Mouse (Mus musculus) ES-E14 (cell line): ENCODE results near the gene Heca. TPM values are rescaled to one million over a fixed set of nuclear protein-coding genes. Genes with fewer than 3 reads are reported as not detected.

Experiments used
- DNase-seq: peaks from one replicate; pipeline ENCODE4 v3.0.0-alpha.2; 2013; ENCODE audit warnings: low read depth, low spot score
- H3K27ac ChIP-seq: 2 replicates; pipeline ENCODE4 v1.5.1; 2012; ENCODE audit warnings: low read depth, mild to moderate bottlenecking, low read length, moderate library complexity, mixed read lengths; ENCODE audit not compliant: poor library complexity, insufficient read depth, severe bottlenecking
- H3K36me3 ChIP-seq: 2 replicates; pipeline ENCODE4 v1.6.1; 2012; ENCODE audit warnings: mild to moderate bottlenecking, low read length, moderate library complexity, mixed read lengths; ENCODE audit not compliant: control insufficient read depth, poor library complexity, insufficient read depth, severe bottlenecking
- H3K4me1 ChIP-seq, 2 experiments: fragments of 150-350 bp in 1 of 2; sonication (generic) in 1 of 2; 2 replicates each; pipeline ENCODE4 v1.6.1; 2012; ENCODE audit warnings: low read length in 2 of 2, mild to moderate bottlenecking in 1 of 2, mixed read lengths in 1 of 2; ENCODE audit not compliant: control insufficient read depth in 2 of 2, insufficient read depth in 2 of 2, poor library complexity in 1 of 2
- H3K4me3 ChIP-seq, 2 experiments: fragments of 150-350 bp in 1 of 2; sonication (generic) in 1 of 2; 2 replicates each; pipeline ENCODE4 v1.5.1; 2012; ENCODE audit warnings: low read length in 2 of 2, low read depth in 1 of 2, mild to moderate bottlenecking in 1 of 2, mixed read lengths in 1 of 2; ENCODE audit not compliant: insufficient read depth in 1 of 2, poor library complexity in 1 of 2, severe bottlenecking in 1 of 2
- H3K9ac ChIP-seq: 2 replicates; pipeline ENCODE4 v1.6.1; 2012; ENCODE audit warnings: low read depth, mild to moderate bottlenecking, low read length, mixed read lengths; ENCODE audit not compliant: poor library complexity, insufficient read depth, severe bottlenecking
- H3K9me3 ChIP-seq: fragments of 150-350 bp; sonication (generic); 2 replicates; pipeline ENCODE4 v1.6.1; 2012; ENCODE audit warnings: low read depth, mild to moderate bottlenecking, low read length; ENCODE audit not compliant: control insufficient read depth, insufficient read depth
- CHD2 ChIP-seq: IDR thresholded peaks from 2 replicates; pipeline ENCODE4 v1.6.1; 2014; ENCODE audit warnings: mild to moderate bottlenecking, low read depth, low read length, inconsistent platforms
- HCFC1 ChIP-seq: IDR thresholded peaks from 2 replicates; pipeline ENCODE4 v1.6.1; 2012; ENCODE audit warnings: low read length, inconsistent platforms, borderline replicate concordance; ENCODE audit not compliant: insufficient read depth
- MAFK ChIP-seq: IDR thresholded peaks from 2 replicates; pipeline ENCODE4 v1.6.1; 2014; ENCODE audit warnings: mild to moderate bottlenecking, low read depth, low read length, inconsistent platforms; ENCODE audit not compliant: insufficient read depth
- ZC3H11A ChIP-seq: IDR thresholded peaks from 2 replicates; pipeline ENCODE4 v1.6.1; 2012; ENCODE audit warnings: low read depth, mild to moderate bottlenecking, inconsistent platforms, low read length, borderline replicate concordance
- ZNF384 ChIP-seq: IDR thresholded peaks from 2 replicates; pipeline ENCODE4 v1.6.1; 2012; ENCODE audit warnings: low read depth, low read length, inconsistent platforms
- in situ Hi-C, 2 experiments: fragments of 600-800 bp; cut with MboI; formaldehyde crosslinking; loops; one replicate each; pipeline ENCODE4 v1.15.1; 2025; ENCODE audit warnings: low sequenced_read_pairs in 2 of 2, inconsistent platforms in 1 of 2; ENCODE audit not compliant: unreplicated experiment in 2 of 2
- total RNA-seq: library from RNA; depleted of rRNA; stranded (reverse); fragments of 300-350 nt; gene quantifications from 2 replicates; pipeline ENCODE4 v1.2.3, GENCODE M21; 2012

Heca gene
- total RNA-seq, 1 experiment, result 11.5 TPM

- Histone ChIP-seq H3K36me3 (no peaks in the 10 kb centered on the region), H3K9me3 (no peaks in the 10 kb centered on the region), H3K27ac (no peak overlapping the region), H3K4me1 (no peaks in the 10 kb centered on the region), H3K4me3 (no peak overlapping the region), H3K9ac (no peak overlapping the region)
- TF ChIP-seq ZC3H11A (no peak), CHD2 (no peak), HCFC1 (no peak), MAFK (no peak), ZNF384 (no peak)
- in situ Hi-C loops, result no loop called here
- no peak for DNase-seq
Observed at GRCm38 (mm10) chr10:17930445-17931083, 17.3 kb downstream of the Heca start.

GRCm38 (mm10) chr10:17925200-17925599 is 22.7 kb downstream of the Heca start:
- no peaks in the 10 kb centered on the region for H3K36me3 ChIP-seq
- H3K9me3 ChIP-seq, result no peaks in the 10 kb centered on the region
- H3K9ac ChIP-seq, result no peak overlapping the region
- no peak for DNase-seq
- no peak overlapping the region for H3K4me3 ChIP-seq
- H3K4me1 ChIP-seq, result no peaks in the 10 kb centered on the region
- no peak overlapping the region for H3K27ac ChIP-seq
- TF ChIP-seq ZNF384, result no peak
- TF ChIP-seq ZC3H11A, result no peak
- no peak for TF ChIP-seq HCFC1
- TF ChIP-seq CHD2, result no peak
- in situ Hi-C loops, result no loop called here

GRCm38 (mm10) chr10:17924166-17924565 is 23.7 kb downstream of the Heca start:
- Histone ChIP-seq H3K9ac (no peak overlapping the region), H3K27ac (no peak overlapping the region), H3K9me3 (no peaks in the 10 kb centered on the region), H3K4me3 (no peak overlapping the region), H3K36me3 (no peaks in the 10 kb centered on the region), H3K4me1 (no peaks in the 10 kb centered on the region)
- no peak for DNase-seq
- TF ChIP-seq HCFC1 (no peak), CHD2 (no peak), ZC3H11A (no peak), ZNF384 (no peak), MAFK (no peak)
- in situ Hi-C loops, result no loop called here

- H3K4me3 ChIP-seq, result no peak overlapping the region
- TF ChIP-seq ZC3H11A, result no peak
- TF ChIP-seq MAFK, result no peak
- no peak for TF ChIP-seq CHD2
- no peak for TF ChIP-seq HCFC1
- H3K4me1 ChIP-seq, result no peaks in the 10 kb centered on the region
- no peaks in the 10 kb centered on the region for H3K36me3 ChIP-seq
- DNase-seq, result no peak
- no peaks in the 10 kb centered on the region for H3K9me3 ChIP-seq
- in situ Hi-C loops, result no loop called here
- H3K9ac ChIP-seq, result no peak overlapping the region
- no peak overlapping the region for H3K27ac ChIP-seq
Observed at GRCm38 (mm10) chr10:17921381-17921780, 26.5 kb downstream of the Heca start.

- TF ChIP-seq ZC3H11A, result no peak
- no peak for DNase-seq
- Histone ChIP-seq H3K4me1 (peaks cover 0 to 1% of the 10 kb centered on the region in 2 experiments; a peak in 1 of 4 replicates), H3K9me3 (no peaks in the 10 kb centered on the region), H3K36me3 (peaks cover 4% of the 10 kb centered on the region; the same call in 1 of the 2 replicates), H3K9ac (no peak overlapping the region), H3K27ac (no peak overlapping the region), H3K4me3 (no peak overlapping the region)
- in situ Hi-C loops, result no loop called here
Observed at GRCm38 (mm10) chr10:17919971-17920370, 27.9 kb downstream of the Heca start.
